Mouse (Mus musculus): ENCODE data around the gene Brip1. TPM values are rescaled to one million over a fixed set of nuclear protein-coding genes. Genes with fewer than 3 reads are reported as not detected.

Brip1 gene
- polyA plus RNA-seq, 1 experiment from 2014 or later = 5.6 TPM

- Histone ChIP-seq H3K4me2 (no peak overlapping the region), H3K27me3 (no peaks in the 10 kb centered on the region)
- WGBS (ENCODE audit: insufficient replicate concordance) = 67% methylated on average over 8 of the region's 8 CpGs
Measured at GRCm38 (mm10) chr11:86067154-86067553, 133.8 kb downstream of the Brip1 start.

DNA sequence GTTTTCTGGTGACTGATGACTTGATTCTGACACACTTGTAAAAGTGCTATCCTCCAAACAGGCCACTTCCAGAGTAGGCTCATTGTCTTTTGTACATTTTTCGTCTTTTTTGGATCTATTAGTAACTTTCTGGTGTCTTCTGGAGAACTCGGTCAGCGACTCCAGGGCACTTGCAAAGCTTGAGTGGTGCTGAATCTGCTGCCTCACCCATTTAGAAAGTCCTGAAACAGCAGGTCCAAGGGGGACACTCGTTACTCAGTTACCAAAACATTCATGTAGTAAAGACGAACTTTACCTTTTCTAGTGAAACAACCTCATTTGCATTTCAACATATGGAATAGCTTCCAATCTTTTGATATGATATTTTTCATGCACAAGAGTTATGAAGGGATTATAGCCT, 136.1 kb downstream of the Brip1 start:
- Histone ChIP-seq H3K27me3 (no peaks in the 10 kb centered on the region), H3K4me1 (replicated peaks) (no peaks in the 10 kb centered on the region), H3K4me3 (replicated peaks) (no peak overlapping the region), H3K27ac (replicated peaks) (no peak overlapping the region), H3K9me3 (replicated peaks) (no peaks in the 10 kb centered on the region), H3K36me3 (replicated peaks) (peaks cover 8% of the 10 kb centered on the region; the same call in 1 of the 2 replicates), H3K9ac (no peak overlapping the region), H3K4me2 (no peak overlapping the region)
- ATAC-seq (ENCODE audit: insufficient read depth) = no peak
- WGBS (ENCODE audit: insufficient replicate concordance) = 65% methylated on average over 5 of the region's 5 CpGs

More at GRCm38 (mm10) chr11:86067154-86067553, 133.8 kb downstream of the Brip1 start:
- no peak overlapping the region for H3K9ac ChIP-seq
- H3K9me3 ChIP-seq (replicated peaks) = no peaks in the 10 kb centered on the region
- peaks cover 13% of the 10 kb centered on the region; the same call in 1 of the 2 replicates for H3K36me3 ChIP-seq (replicated peaks)
- no peaks in the 10 kb centered on the region for H3K4me1 ChIP-seq (replicated peaks)
- H3K27ac ChIP-seq (replicated peaks) = no peak overlapping the region
- no peak overlapping the region for H3K4me3 ChIP-seq (replicated peaks)
- no peak for ATAC-seq (ENCODE audit: insufficient read depth)

DNA sequence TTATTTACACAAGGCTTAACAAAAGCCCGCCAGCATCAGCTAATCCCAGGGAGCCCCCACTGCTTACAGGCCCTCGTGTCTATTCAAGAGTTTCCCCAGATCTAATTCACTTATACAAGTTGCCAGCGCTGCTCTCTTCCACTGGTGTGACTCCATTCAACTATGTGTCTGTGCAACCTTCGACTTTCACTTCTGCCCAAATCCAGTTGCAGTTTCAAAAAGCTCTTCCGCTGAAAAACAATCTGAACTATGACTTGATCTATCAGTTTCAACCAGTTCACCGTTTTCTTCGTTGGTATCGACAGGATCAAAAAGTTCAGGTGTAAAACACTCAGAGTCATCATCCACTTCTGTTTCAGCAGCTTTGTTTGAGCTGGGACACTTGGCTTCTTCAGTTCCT, 139.8 kb downstream of the Brip1 start:
- H3K4me2 ChIP-seq = no peak overlapping the region
- no peaks in the 10 kb centered on the region for H3K27me3 ChIP-seq
- 80% methylated on average over 8 of the region's 8 CpGs for WGBS (ENCODE audit: insufficient replicate concordance)
- H3K27ac ChIP-seq (replicated peaks) = no peak overlapping the region
- H3K9me3 ChIP-seq (replicated peaks) = no peaks in the 10 kb centered on the region
- no peak for ATAC-seq (ENCODE audit: insufficient read depth)
- no peaks in the 10 kb centered on the region for H3K4me1 ChIP-seq (replicated peaks)
- peaks cover 8% of the 10 kb centered on the region; the same call in 1 of the 2 replicates for H3K36me3 ChIP-seq (replicated peaks)
- H3K9ac ChIP-seq = no peak overlapping the region
- H3K4me3 ChIP-seq (replicated peaks) = no peak overlapping the region

GRCm38 (mm10) chr11:86059123-86059522, 141.9 kb downstream of the Brip1 start:
- H3K4me1 ChIP-seq (replicated peaks) = no peaks in the 10 kb centered on the region
- H3K27me3 ChIP-seq = no peaks in the 10 kb centered on the region
- no peak overlapping the region for H3K27ac ChIP-seq (replicated peaks)
- peaks cover 5% of the 10 kb centered on the region; the same call in 1 of the 2 replicates for H3K36me3 ChIP-seq (replicated peaks)
- H3K4me3 ChIP-seq (replicated peaks) = no peak overlapping the region
- WGBS (ENCODE audit: insufficient replicate concordance) = 57% methylated on average over 4 of the region's 4 CpGs
- H3K9me3 ChIP-seq (replicated peaks) = no peaks in the 10 kb centered on the region
- H3K9ac ChIP-seq = no peak overlapping the region
- ATAC-seq (ENCODE audit: insufficient read depth) = no peak
- H3K4me2 ChIP-seq = no peak overlapping the region

- no peak for ATAC-seq (ENCODE audit: insufficient read depth)
- no peak overlapping the region for H3K4me3 ChIP-seq (replicated peaks)
- no peak overlapping the region for H3K9ac ChIP-seq
- H3K9me3 ChIP-seq (replicated peaks) = no peaks in the 10 kb centered on the region
- no peak overlapping the region for H3K27ac ChIP-seq (replicated peaks)
- H3K27me3 ChIP-seq = no peaks in the 10 kb centered on the region
- 59% methylated on average over 7 of the region's 7 CpGs for WGBS (ENCODE audit: insufficient replicate concordance)
- H3K4me2 ChIP-seq = no peak overlapping the region
- H3K4me1 ChIP-seq (replicated peaks) = no peaks in the 10 kb centered on the region
- H3K36me3 ChIP-seq (replicated peaks) = no peaks in the 10 kb centered on the region
Measured at GRCm38 (mm10) chr11:86055806-86056205, 145.2 kb downstream of the Brip1 start.

- no peaks in the 10 kb centered on the region for H3K27me3 ChIP-seq
- H3K9ac ChIP-seq = no peak overlapping the region
- H3K4me3 ChIP-seq (replicated peaks) = no peak overlapping the region
- 54% methylated on average over 6 of the region's 6 CpGs for WGBS (ENCODE audit: insufficient replicate concordance)
- H3K36me3 ChIP-seq (replicated peaks) = no peaks in the 10 kb centered on the region
- H3K4me2 ChIP-seq = no peak overlapping the region
- ATAC-seq (ENCODE audit: insufficient read depth) = no peak
- H3K9me3 ChIP-seq (replicated peaks) = no peaks in the 10 kb centered on the region
- H3K4me1 ChIP-seq (replicated peaks) = no peaks in the 10 kb centered on the region
- H3K27ac ChIP-seq (replicated peaks) = no peak overlapping the region
Measured at GRCm38 (mm10) chr11:86051383-86051782, 149.6 kb downstream of the Brip1 start.

DNA sequence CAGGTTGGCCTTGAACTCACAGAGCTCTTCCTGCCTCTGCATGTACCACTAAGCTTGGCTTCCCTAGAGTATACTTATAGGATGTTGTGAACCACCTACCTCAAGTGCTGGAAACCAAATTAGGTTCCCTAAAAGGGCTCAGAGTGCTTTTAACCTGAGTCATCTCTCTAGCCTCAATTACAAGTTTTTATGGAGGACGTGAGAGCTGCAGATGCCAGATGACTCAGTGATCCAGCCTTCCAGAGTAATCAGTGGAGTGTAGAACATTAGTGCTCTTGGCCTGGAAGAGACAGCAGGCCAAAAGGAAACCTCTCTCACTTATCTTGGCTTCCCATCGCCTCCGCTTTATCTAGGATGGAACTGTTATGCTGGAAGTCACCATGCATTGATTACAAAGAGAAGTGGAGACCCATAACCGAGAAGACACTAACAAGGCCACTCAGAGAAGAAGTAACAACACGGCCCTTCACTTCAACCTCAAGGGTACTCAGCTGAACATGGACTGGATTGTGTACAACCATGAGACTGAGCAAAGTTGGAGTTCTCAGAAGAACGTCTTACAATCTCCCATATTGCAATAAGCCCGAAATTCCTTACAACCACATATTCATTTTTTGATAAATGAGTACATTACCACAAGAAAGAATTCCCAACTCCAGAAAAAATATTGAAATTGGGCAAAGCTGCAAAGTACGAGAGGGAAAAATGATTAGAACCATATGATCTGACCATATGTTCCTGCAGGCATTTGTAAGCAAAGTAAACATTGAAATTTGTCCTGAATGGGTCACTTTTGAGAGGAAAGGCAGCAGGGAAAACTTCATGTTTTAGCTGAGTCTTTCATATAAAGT, 150.3 kb downstream of the Brip1 start:
- Histone ChIP-seq H3K36me3 (replicated peaks) (no peaks in the 10 kb centered on the region), H3K4me1 (replicated peaks) (no peaks in the 10 kb centered on the region), H3K4me2 (no peak overlapping the region), H3K27me3 (no peaks in the 10 kb centered on the region), H3K9me3 (replicated peaks) (no peaks in the 10 kb centered on the region), H3K27ac (replicated peaks) (no peak overlapping the region), H3K4me3 (replicated peaks) (no peak overlapping the region), H3K9ac (no peak overlapping the region)
- 62% methylated on average over 8 of the region's 8 CpGs for WGBS (ENCODE audit: insufficient replicate concordance)
- ATAC-seq (ENCODE audit: insufficient read depth) = no peak

DNA sequence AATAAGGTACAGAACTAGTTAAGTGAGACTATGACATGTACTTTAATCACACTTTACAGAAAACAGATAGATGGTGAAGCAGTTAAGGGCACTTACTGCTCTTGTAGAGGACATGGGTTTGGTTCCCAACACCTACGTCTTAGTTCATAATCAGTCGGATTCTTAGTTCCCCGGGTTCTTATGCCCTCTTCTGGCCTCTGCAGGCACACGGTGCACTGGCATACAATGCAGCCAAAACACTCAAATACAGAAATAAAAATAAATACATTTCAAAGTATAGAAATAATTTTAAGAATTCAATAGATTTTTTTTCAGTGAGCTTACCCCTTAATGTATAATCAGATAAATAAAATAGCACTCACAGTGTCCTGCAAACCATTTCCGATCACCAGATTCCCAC, 161.0 kb downstream of the Brip1 start:
- H3K9me3 ChIP-seq (replicated peaks) = no peaks in the 10 kb centered on the region
- H3K9ac ChIP-seq = no peak overlapping the region
- no peak for ATAC-seq (ENCODE audit: insufficient read depth)
- no peak overlapping the region for H3K4me3 ChIP-seq (replicated peaks)
- no peak overlapping the region for H3K4me2 ChIP-seq
- no peaks in the 10 kb centered on the region for H3K27me3 ChIP-seq
- H3K36me3 ChIP-seq (replicated peaks) = no peaks in the 10 kb centered on the region
- 63% methylated on average over 5 of the region's 5 CpGs for WGBS (ENCODE audit: insufficient replicate concordance)
- H3K4me1 ChIP-seq (replicated peaks) = no peaks in the 10 kb centered on the region
- H3K27ac ChIP-seq (replicated peaks) = no peak overlapping the region

DNA sequence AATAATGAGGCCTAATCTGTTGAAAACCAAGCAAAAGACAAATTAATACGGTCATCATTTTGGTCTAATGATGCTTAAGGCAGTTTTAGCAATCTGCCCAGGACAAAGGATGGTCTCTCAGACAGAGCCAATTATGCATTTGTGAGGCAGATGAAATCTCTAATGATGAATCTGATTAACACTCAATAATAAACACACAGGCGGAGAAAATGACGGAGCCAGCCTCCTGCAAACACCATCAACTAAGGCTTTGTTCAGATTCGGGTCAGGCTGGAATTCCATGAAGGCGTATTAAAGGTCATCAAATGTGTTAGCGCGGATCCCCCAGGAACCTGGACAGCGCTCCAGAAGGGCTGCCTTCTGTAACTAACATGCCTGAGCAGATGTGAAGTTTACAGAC, 161.6 kb downstream of the Brip1 start:
- H3K9me3 ChIP-seq (replicated peaks) = no peaks in the 10 kb centered on the region
- no peak for ATAC-seq (ENCODE audit: insufficient read depth)
- no peaks in the 10 kb centered on the region for H3K27me3 ChIP-seq
- H3K4me2 ChIP-seq = no peak overlapping the region
- H3K4me3 ChIP-seq (replicated peaks) = no peak overlapping the region
- H3K36me3 ChIP-seq (replicated peaks) = no peaks in the 10 kb centered on the region
- H3K4me1 ChIP-seq (replicated peaks) = no peaks in the 10 kb centered on the region
- WGBS (ENCODE audit: insufficient replicate concordance) = 76% methylated on average over 8 of the region's 8 CpGs
- H3K9ac ChIP-seq = no peak overlapping the region
- H3K27ac ChIP-seq (replicated peaks) = no peak overlapping the region

DNA sequence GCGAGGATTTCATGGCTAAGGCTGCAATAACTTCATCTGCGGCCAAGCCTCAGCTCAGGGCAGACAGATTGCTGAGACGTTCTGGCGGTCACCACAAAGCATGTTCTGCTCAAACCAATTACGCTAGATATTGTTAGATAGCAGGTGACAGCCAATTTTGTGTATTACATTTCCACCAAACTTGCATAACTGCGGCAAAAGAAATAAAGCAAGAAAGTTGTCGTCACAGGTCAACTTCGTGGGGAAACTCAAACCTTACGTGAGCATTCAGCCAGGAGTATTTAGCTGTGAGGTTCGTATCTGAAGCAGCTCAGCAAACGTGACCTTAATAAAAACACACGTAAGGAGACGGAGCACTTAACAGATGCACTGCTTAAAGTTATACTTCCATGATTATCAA, 162.3 kb downstream of the Brip1 start:
- no peaks in the 10 kb centered on the region for H3K27me3 ChIP-seq
- no peaks in the 10 kb centered on the region for H3K4me1 ChIP-seq (replicated peaks)
- no peak overlapping the region for H3K27ac ChIP-seq (replicated peaks)
- WGBS (ENCODE audit: insufficient replicate concordance) = 69% methylated on average over 13 of the region's 13 CpGs
- H3K9ac ChIP-seq = no peak overlapping the region
- no peak overlapping the region for H3K4me2 ChIP-seq
- no peaks in the 10 kb centered on the region for H3K36me3 ChIP-seq (replicated peaks)
- no peak overlapping the region for H3K4me3 ChIP-seq (replicated peaks)
- H3K9me3 ChIP-seq (replicated peaks) = no peaks in the 10 kb centered on the region
- no peak for ATAC-seq (ENCODE audit: insufficient read depth)

DNA sequence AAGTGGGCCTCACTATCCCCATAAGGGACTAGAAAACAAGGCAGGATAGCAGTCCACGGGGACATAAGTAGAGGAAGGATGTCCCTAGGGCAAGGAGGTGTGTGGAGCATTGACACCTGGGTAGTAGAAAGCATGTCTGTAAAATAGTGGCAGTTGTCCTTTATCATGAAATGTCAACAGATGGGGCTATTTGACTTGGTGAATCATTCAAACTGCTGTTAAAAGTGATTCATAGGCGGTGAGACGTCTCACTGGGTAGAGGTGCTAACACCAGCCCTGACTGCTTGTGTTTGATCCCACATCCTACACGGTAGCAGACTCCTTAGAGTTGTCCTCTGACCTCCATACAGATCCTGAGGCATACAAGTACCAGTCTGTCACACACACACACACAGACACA, 168.1 kb downstream of the Brip1 start:
- H3K4me3 ChIP-seq (replicated peaks) = no peak overlapping the region
- no peak overlapping the region for H3K9ac ChIP-seq
- 33% methylated on average over 4 of the region's 4 CpGs for WGBS (ENCODE audit: insufficient replicate concordance)
- ATAC-seq (ENCODE audit: insufficient read depth) = no peak
- H3K9me3 ChIP-seq (replicated peaks) = no peaks in the 10 kb centered on the region
- no peak overlapping the region for H3K27ac ChIP-seq (replicated peaks)
- no peaks in the 10 kb centered on the region for H3K27me3 ChIP-seq
- H3K36me3 ChIP-seq (replicated peaks) = no peaks in the 10 kb centered on the region
- H3K4me1 ChIP-seq (replicated peaks) = no peaks in the 10 kb centered on the region
- H3K4me2 ChIP-seq = no peak overlapping the region

DNA sequence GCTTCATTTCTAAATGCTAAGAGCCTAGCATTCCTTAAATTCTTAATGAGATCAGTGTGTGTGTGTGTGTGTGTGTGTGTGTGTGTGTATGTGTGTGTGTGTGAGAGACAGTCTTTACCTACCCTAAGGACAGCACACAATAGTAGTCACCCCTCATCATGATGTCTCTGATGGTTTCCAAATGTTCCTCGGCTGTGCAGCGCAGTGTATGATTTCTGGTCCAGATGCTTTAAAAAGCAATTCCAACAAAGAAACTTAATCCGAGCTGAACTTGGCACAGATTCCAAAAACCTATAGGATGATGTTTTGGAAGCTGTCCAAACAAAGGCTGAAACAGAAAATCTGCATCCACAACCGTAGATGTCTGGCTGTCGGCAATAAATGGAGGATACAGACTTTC, 173.0 kb downstream of the Brip1 start:
- Histone ChIP-seq H3K4me2 (no peak overlapping the region), H3K27me3 (0 out of 2 replicates have a peak, but pooled peaks cover 3% of the 10 kb centered on the region), H3K9me3 (replicated peaks) (no peaks in the 10 kb centered on the region), H3K4me3 (replicated peaks) (no peak overlapping the region), H3K9ac (no peak overlapping the region), H3K36me3 (replicated peaks) (no peaks in the 10 kb centered on the region), H3K27ac (replicated peaks) (no peak overlapping the region), H3K4me1 (replicated peaks) (no peaks in the 10 kb centered on the region)
- ATAC-seq (ENCODE audit: insufficient read depth) = no peak
- WGBS (ENCODE audit: insufficient replicate concordance) = 71% methylated on average over 5 of the region's 5 CpGs
